In the genomic region with DNA sequence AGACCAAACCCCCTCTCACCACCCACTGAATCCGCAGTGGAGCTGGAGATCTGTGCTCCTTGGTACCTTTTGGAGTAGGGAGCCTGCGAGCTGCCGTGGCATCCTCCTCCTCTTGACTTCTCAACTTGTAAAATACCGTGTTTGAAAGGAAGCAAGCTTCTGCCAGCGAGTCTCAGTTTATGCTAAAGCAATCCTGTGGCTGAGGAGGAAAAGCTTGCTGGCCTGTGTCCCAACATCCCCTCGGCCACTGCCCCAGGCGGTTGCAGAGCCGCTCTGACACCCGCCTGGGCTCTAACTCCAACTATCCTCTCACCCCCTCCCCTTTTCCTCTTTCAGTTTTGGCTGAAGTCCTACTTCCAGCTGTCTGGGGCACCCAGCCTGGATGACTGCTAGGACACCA, we compare ENCODE assay signal across 8 mouse cellular contexts. TPM values are rescaled to one million over a fixed set of nuclear protein-coding genes. Genes with fewer than 3 reads are reported as not detected.
DNase-seq lines count a peak whose midpoint lies in the region; ATAC-seq and TF ChIP-seq lines count a peak whose summit lies in the region.

No protein-coding gene starts in this region.

- TF ChIP-seq EP300 in lung, postnatal 0 days (IDR thresholded peaks at IDR 0.05), result no peak

- peak overlapping the region; percentile 72 for H3K9ac ChIP-seq in embryonic facial prominence, embryonic 14.5 days (ENCODE audit: low read depth, low read length)
- H3K9ac ChIP-seq in hindbrain, embryonic 14.5 days, result peak overlapping the region; percentile 39
- H3K9ac ChIP-seq in lung, postnatal 0 days (replicated peaks; ENCODE audit: low read depth), result 0 out of 2 replicates have a peak overlapping the region, but pooled peaks have one; percentile 8

- TF ChIP-seq CTCF in layer of hippocampus, adult 2 months (conservative IDR thresholded peaks at IDR 0.05), result no peak
- TF ChIP-seq CTCF in lung, postnatal 0 days (IDR thresholded peaks at IDR 0.05), result 0 out of 2 replicates have a peak, but pooled peaks have one; percentile 5

- H3K36me3 ChIP-seq in embryonic facial prominence, embryonic 14.5 days (ENCODE audit: control insufficient read depth, insufficient read depth, low read length), result no peaks in the 10 kb centered on the region
- H3K36me3 ChIP-seq in hindbrain, embryonic 14.5 days (replicated peaks; ENCODE audit: control insufficient read depth, insufficient read depth), result no peaks in the 10 kb centered on the region
- H3K36me3 ChIP-seq in lung, postnatal 0 days (ENCODE audit: insufficient read depth, low read length), result no peaks in the 10 kb centered on the region

- peak; percentile 32; the same call in 1 of the 2 replicates for ATAC-seq in embryonic facial prominence, embryonic 14.5 days (ENCODE audit: low read depth)
- ATAC-seq in hindbrain, embryonic 14.5 days (ENCODE audit: low FRiP score), result peak; percentile 46; the same call in 1 of the 2 replicates
- ATAC-seq in lung, postnatal 0 days, result peak; percentile 76

- DNase-seq in layer of hippocampus, adult 2 months (ENCODE audit: low spot score in 2 of 2), result no peak
- no peak for DNase-seq in layer of hippocampus, postnatal 36 days
- DNase-seq in embryonic facial prominence, embryonic 14.5 days (ENCODE audit: low spot score), result peak; percentile 70
- peak; percentile 33 for DNase-seq in hindbrain, embryonic 14.5 days (ENCODE audit: low spot score)
- DNase-seq in lung, postnatal 0 days (ENCODE audit: low spot score), result peak; percentile 76
- peak; percentile 16 for DNase-seq in yolk sac, embryonic 10.5 days (ENCODE audit: low spot score)
- DNase-seq in spleen, postnatal 14 days (ENCODE audit: low spot score in 2 of 2), result no peak
- no peak for DNase-seq in thymus, postnatal 10 days (ENCODE audit: low spot score in 2 of 2)

- H3K27me3 ChIP-seq in embryonic facial prominence, embryonic 14.5 days (replicated peaks; ENCODE audit: control insufficient read depth, insufficient read depth, low read length), result no peaks in the 10 kb centered on the region
- H3K27me3 ChIP-seq in hindbrain, embryonic 14.5 days (ENCODE audit: control insufficient read depth, insufficient read depth, low read length), result 0 out of 2 replicates have a peak, but pooled peaks cover 6% of the 10 kb centered on the region
- H3K27me3 ChIP-seq in lung, postnatal 0 days (replicated peaks; ENCODE audit: insufficient read depth, low read length), result no peaks in the 10 kb centered on the region

- no peaks in the 10 kb centered on the region for H3K9me3 ChIP-seq in embryonic facial prominence, embryonic 14.5 days (ENCODE audit: control insufficient read depth, low read length)
- H3K9me3 ChIP-seq in hindbrain, embryonic 14.5 days (ENCODE audit: control insufficient read depth, low read length), result no peaks in the 10 kb centered on the region
- no peaks in the 10 kb centered on the region for H3K9me3 ChIP-seq in lung, postnatal 0 days (ENCODE audit: low read length)

- WGBS in embryonic facial prominence, embryonic 14.5 days, result 4% methylated on average over 9 of the region's 9 CpGs
- 4% methylated on average over 9 of the region's 9 CpGs for WGBS in hindbrain, embryonic 14.5 days
- under 1% methylated on average over 9 of the region's 9 CpGs for WGBS in lung, postnatal 0 days

- H3K4me2 ChIP-seq in embryonic facial prominence, embryonic 14.5 days (ENCODE audit: low read depth, low read length), result peak overlapping the region; percentile 87
- peak overlapping the region; percentile 68 for H3K4me2 ChIP-seq in hindbrain, embryonic 14.5 days (replicated peaks)
- peak overlapping the region; percentile 60 for H3K4me2 ChIP-seq in lung, postnatal 0 days (replicated peaks; ENCODE audit: low read depth, low read length)

- no peak overlapping the region for H3K27ac ChIP-seq in layer of hippocampus, adult 2 months
- peak overlapping the region; percentile 49 for H3K27ac ChIP-seq in embryonic facial prominence, embryonic 14.5 days (replicated peaks; ENCODE audit: low read depth, low read length)
- no peak overlapping the region for H3K27ac ChIP-seq in hindbrain, embryonic 14.5 days
- no peak overlapping the region for H3K27ac ChIP-seq in lung, postnatal 0 days (ENCODE audit: low read length)

- peaks cover 17% of the 10 kb centered on the region for H3K4me1 ChIP-seq in embryonic facial prominence, embryonic 14.5 days (ENCODE audit: control insufficient read depth, insufficient read depth, low read length)
- peaks cover 12% of the 10 kb centered on the region for H3K4me1 ChIP-seq in hindbrain, embryonic 14.5 days (replicated peaks; ENCODE audit: control insufficient read depth, insufficient read depth, low read length)
- H3K4me1 ChIP-seq in lung, postnatal 0 days (ENCODE audit: insufficient read depth, low read depth, low read length), result peaks cover 7% of the 10 kb centered on the region; the same call in 1 of the 2 replicates

- H3K4me3 ChIP-seq in layer of hippocampus, adult 2 months, result peak overlapping the region; percentile 22
- peak overlapping the region; percentile 47 for H3K4me3 ChIP-seq in embryonic facial prominence, embryonic 14.5 days (ENCODE audit: low read depth, low read length)
- peak overlapping the region; percentile 26 for H3K4me3 ChIP-seq in hindbrain, embryonic 14.5 days (replicated peaks; ENCODE audit: low read length)
- H3K4me3 ChIP-seq in lung, postnatal 0 days (ENCODE audit: low read depth, low read length), result peak overlapping the region; percentile 32

RNA-seq across cellular contexts. Expression of a gene that starts 0.9 kb away (rescaled TPM):
- total RNA-seq in layer of hippocampus, adult 2 months (2021), result under 1 TPM; 0.15 to 0.26 TPM
- total RNA-seq in layer of hippocampus, postnatal 36 days (2021), result under 1 TPM; 0.05 to 0.13 TPM
- 12.6 and 16.3 TPM in 2 replicates for polyA plus RNA-seq in embryonic facial prominence, embryonic 14.5 days (2014; fragmentation: Nextera tagmentation; extraction: Ambion mirVana)
- 0.83 and 1.1 TPM in 2 replicates for polyA plus RNA-seq in hindbrain, embryonic 14.5 days (2014; fragmentation: Nextera tagmentation; extraction: Ambion mirVana)
- 0.54 and 1.0 TPM in 2 replicates for polyA plus RNA-seq in lung, postnatal 0 days (2015; fragmentation: Nextera tagmentation; extraction: Ambion mirVana)

Comparison
In these comparisons a context has a peak if more than half of its experiments do, and no peak if none do; other contexts are left out.
1. DNase-seq: peak in embryonic facial prominence, embryonic 14.5 days (single experiment), hindbrain, embryonic 14.5 days (single experiment), lung, postnatal 0 days (single experiment) and yolk sac, embryonic 10.5 days (single experiment); none in layer of hippocampus, adult 2 months (0 of 2), layer of hippocampus, postnatal 36 days (0 of 2), spleen, postnatal 14 days (0 of 2) and thymus, postnatal 10 days (0 of 2).
2. H3K9ac ChIP-seq: peak in every context shown above with its lines; median percentile 72 in embryonic facial prominence, embryonic 14.5 days; 39 in hindbrain, embryonic 14.5 days; 8 in lung, postnatal 0 days.
3. Peak in every context shown above with its lines, with median percentiles within 50 percentile points of each other: H3K4me3 ChIP-seq, ATAC-seq and H3K4me2 ChIP-seq.